Comparison of ENCODE assay signal across 8 mouse cellular contexts in the genomic region with DNA sequence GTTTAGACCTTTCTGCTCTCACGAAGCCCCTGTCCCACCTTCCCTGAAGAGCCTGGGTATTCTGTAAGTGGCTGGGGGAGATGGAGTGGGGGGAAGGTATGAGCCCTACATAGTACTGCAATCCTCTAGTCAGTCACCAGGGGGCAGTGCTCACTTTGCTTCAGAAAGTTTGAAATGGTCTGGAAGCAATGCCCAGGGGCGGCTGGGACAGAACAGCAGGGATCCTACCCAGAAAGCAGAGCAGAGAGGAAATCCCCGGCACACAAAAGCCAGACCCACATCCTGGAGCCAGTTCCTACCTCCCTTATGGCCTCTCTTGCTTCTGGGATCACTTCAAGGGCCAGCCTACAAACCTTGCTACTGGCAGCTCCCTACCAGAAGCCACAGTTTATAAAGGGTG. TPM values are rescaled to one million over a fixed set of nuclear protein-coding genes. Genes with fewer than 3 reads are reported as not detected.
DNase-seq lines count a peak whose midpoint lies in the region; ATAC-seq and TF ChIP-seq lines count a peak whose summit lies in the region.

No protein-coding gene starts in this region.

- peak; percentile 74 for DNase-seq in liver
- DNase-seq in embryo, embryonic 11 days = peak; percentile 91
- peak; percentile 84 for DNase-seq in kidney, adult 2 months
- DNase-seq in limb, embryonic 11.5 days (ENCODE audit: low spot score) = peak; percentile 94
- peak; percentile 92 for DNase-seq in midbrain, postnatal 0 days (ENCODE audit: low spot score)
- peak; percentile 66 to 81 for DNase-seq in spleen, postnatal 10 days (ENCODE audit: low spot score in 2 of 2)

- no peaks in the 10 kb centered on the region for H3K9me3 ChIP-seq in liver, embryonic 12.5 days (replicated peaks)
- no peaks in the 10 kb centered on the region for H3K9me3 ChIP-seq in limb, embryonic 11.5 days (ENCODE audit: control insufficient read depth, low read length)
- H3K9me3 ChIP-seq in midbrain, postnatal 0 days (ENCODE audit: low read length) = no peaks in the 10 kb centered on the region

- peak; percentile 80 for TF ChIP-seq CTCF in kidney, adult 2 months (conservative IDR thresholded peaks at IDR 0.05; ENCODE audit: insufficient read depth, insufficient read length, low read depth, low read length)
- peak; percentile 93 for TF ChIP-seq CTCF in midbrain, postnatal 0 days (IDR thresholded peaks at IDR 0.05)

- no peak overlapping the region for H3K4me2 ChIP-seq in liver, embryonic 12.5 days
- H3K4me2 ChIP-seq in limb, embryonic 11.5 days (ENCODE audit: low read depth, severe bottlenecking) = peak overlapping the region; percentile 7; the same call in 1 of the 2 replicates
- no peak overlapping the region for H3K4me2 ChIP-seq in midbrain, postnatal 0 days (ENCODE audit: low read depth, low read length, poor library complexity, severe bottlenecking)

- no peak for TF ChIP-seq POLR2A in kidney, adult 2 months (IDR thresholded peaks at IDR 0.05; ENCODE audit: low read depth, low read length)

- peaks cover 33% of the 10 kb centered on the region for H3K36me3 ChIP-seq in liver, embryonic 12.5 days
- H3K36me3 ChIP-seq in kidney, adult 2 months (ENCODE audit: control insufficient read depth, insufficient read depth, low read length) = no peaks in the 10 kb centered on the region
- H3K36me3 ChIP-seq in limb, embryonic 11.5 days (ENCODE audit: control insufficient read depth, insufficient read depth, low read length) = peaks cover 8% of the 10 kb centered on the region
- peaks cover 22% of the 10 kb centered on the region for H3K36me3 ChIP-seq in midbrain, postnatal 0 days (ENCODE audit: insufficient read depth, low read length)

- H3K27ac ChIP-seq in liver, embryonic 12.5 days = no peak overlapping the region
- H3K27ac ChIP-seq in kidney, adult 2 months (ENCODE audit: insufficient read depth, low read depth, low read length) = no peak overlapping the region
- H3K27ac ChIP-seq in limb, embryonic 11.5 days (replicated peaks; ENCODE audit: low read depth, low read length) = peak overlapping the region; percentile 77
- H3K27ac ChIP-seq in midbrain, postnatal 0 days (ENCODE audit: low read depth, low read length) = peak overlapping the region; percentile 38; the same call in 1 of the 2 replicates

- H3K4me3 ChIP-seq in liver, embryonic 12.5 days = no peak overlapping the region
- H3K4me3 ChIP-seq in kidney, adult 2 months (ENCODE audit: insufficient read depth, low read depth, low read length) = no peak overlapping the region
- no peak overlapping the region for H3K4me3 ChIP-seq in limb, embryonic 11.5 days (ENCODE audit: low read depth, low read length)
- H3K4me3 ChIP-seq in midbrain, postnatal 0 days (ENCODE audit: low read depth, low read length) = no peak overlapping the region

- no peaks in the 10 kb centered on the region for H3K27me3 ChIP-seq in liver, embryonic 12.5 days (replicated peaks)
- H3K27me3 ChIP-seq in kidney, adult 2 months (replicated peaks; ENCODE audit: control insufficient read depth, insufficient read depth, low read length) = no peaks in the 10 kb centered on the region
- H3K27me3 ChIP-seq in limb, embryonic 11.5 days (ENCODE audit: control insufficient read depth, insufficient read depth, low read length) = no peaks in the 10 kb centered on the region
- no peaks in the 10 kb centered on the region for H3K27me3 ChIP-seq in midbrain, postnatal 0 days (ENCODE audit: insufficient read depth, low read length)

- no peak overlapping the region for H3K9ac ChIP-seq in liver, embryonic 12.5 days
- 0 out of 2 replicates have a peak overlapping the region, but pooled peaks have one; percentile 34 for H3K9ac ChIP-seq in limb, embryonic 11.5 days (ENCODE audit: low read length)
- H3K9ac ChIP-seq in midbrain, postnatal 0 days (replicated peaks; ENCODE audit: low read length, poor library complexity, severe bottlenecking) = no peak overlapping the region

- 30% methylated on average over 3 of the region's 3 CpGs for WGBS in liver, embryonic 12.5 days (ENCODE audit: insufficient replicate concordance)
- 25% methylated on average over 3 of the region's 3 CpGs for WGBS in kidney, adult 2 months
- 16% methylated on average over 3 of the region's 3 CpGs for WGBS in limb, embryonic 11.5 days
- WGBS in midbrain, postnatal 0 days = 7% methylated on average over 3 of the region's 3 CpGs

- 0 out of 2 replicates have a peak, but pooled peaks cover 2% of the 10 kb centered on the region for H3K4me1 ChIP-seq in liver, embryonic 12.5 days
- H3K4me1 ChIP-seq in kidney, adult 2 months (ENCODE audit: control insufficient read depth, insufficient read depth, low read length) = no peaks in the 10 kb centered on the region
- H3K4me1 ChIP-seq in limb, embryonic 11.5 days (ENCODE audit: control insufficient read depth, insufficient read depth, low read length) = peaks cover 5% of the 10 kb centered on the region; the same call in 1 of the 2 replicates
- no peaks in the 10 kb centered on the region for H3K4me1 ChIP-seq in midbrain, postnatal 0 days (ENCODE audit: insufficient read depth, low read length)

- ATAC-seq in liver, embryonic 12.5 days = no peak
- peak; percentile 77 for ATAC-seq in granulocyte monocyte progenitor cell, adult 5-6 weeks (replicated peaks; ENCODE audit: poor library complexity, severe bottlenecking)
- peak; percentile 46; the same call in 1 of the 2 replicates for ATAC-seq in limb, embryonic 11.5 days (ENCODE audit: insufficient number of reproducible peaks, low FRiP score, low TSS enrichment, low read depth)
- ATAC-seq in midbrain, postnatal 0 days (ENCODE audit: low FRiP score) = peak; percentile 35; the same call in 1 of the 2 replicates

RNA-seq across cellular contexts. Expression of a gene that starts 40.9 kb away (rescaled TPM):
- 37.6 and 41.5 TPM in 2 replicates for polyA plus RNA-seq in liver, embryonic 12.5 days (2016; fragmentation: Nextera tagmentation; extraction: Ambion mirVana)
- total RNA-seq in granulocyte monocyte progenitor cell, adult 5-6 weeks (2014; fragmentation: Nextera tagmentation) = not detected in 2 replicates
- 0.82 TPM in 1 of 2 replicates, not detected in the other for total RNA-seq in granulocyte monocyte progenitor cell, adult 5-6 weeks (2017)
- polyA plus RNA-seq in kidney, adult 2 months (2012; rRNA removed) = 232 and 278 TPM in 2 replicates
- 3.0 and 3.5 TPM in 2 replicates for polyA plus RNA-seq in limb, embryonic 11.5 days (2014; fragmentation: Nextera tagmentation; extraction: Ambion mirVana)
- 9.5 and 11.8 TPM in 2 replicates for total RNA-seq in midbrain, postnatal 0 days (2014; rRNA removed)
- polyA plus RNA-seq in midbrain, postnatal 0 days (2015; fragmentation: Nextera tagmentation; extraction: Ambion mirVana) = 7.4 and 8.9 TPM in 2 replicates

Comparison
In these comparisons a context has a peak if more than half of its experiments do, and no peak if none do; other contexts are left out.
1. H3K27ac ChIP-seq: peak in limb, embryonic 11.5 days (single experiment) and midbrain, postnatal 0 days (single experiment); none in liver, embryonic 12.5 days (single experiment) and kidney, adult 2 months (single experiment).
2. Peak in every context shown above with its lines, with median percentiles within 50 percentile points of each other: DNase-seq.